Mouse (Mus musculus) ES-E14 (cell line): Measurements from ENCODE around the gene Tead4.

Experiments used
- HCFC1 ChIP-seq: IDR thresholded peaks from 2 replicates; pipeline ENCODE4 v1.6.1; 2012; ENCODE audit warnings: low read length, inconsistent platforms, borderline replicate concordance; ENCODE audit not compliant: insufficient read depth
- ZNF384 ChIP-seq: IDR thresholded peaks from 2 replicates; pipeline ENCODE4 v1.6.1; 2012; ENCODE audit warnings: low read depth, low read length, inconsistent platforms

GRCm38 (mm10) chr6:128282126-128282525, 18.5 kb downstream of the Tead4 start:
- TF ChIP-seq HCFC1 (no peak), ZNF384 (no peak)
